Mouse (Mus musculus) CH12.LX (cell line): Measurements from ENCODE around the gene B4galt3. TPM values are rescaled to one million over a fixed set of nuclear protein-coding genes. Genes with fewer than 3 reads are reported as not detected.

Source experiments
- DNase-seq: peaks from one replicate; pipeline ENCODE4 v3.0.0-alpha.2; 2013; ENCODE audit errors: extremely low read depth
- H3K27ac ChIP-seq: 2 replicates; pipeline ENCODE4 v1.5.1; 2012; ENCODE audit warnings: low read depth, mild to moderate bottlenecking, control low read depth, moderate library complexity; ENCODE audit not compliant: insufficient read depth
- H3K27me3 ChIP-seq: replicated peaks from 2 replicates; pipeline ENCODE3; 2012; ENCODE audit warnings: inconsistent platforms
- H3K36me3 ChIP-seq, 2 experiments: replicated peaks in 1 of 2; 2 replicates each; pipeline versions ENCODE3 to v1.6.1; 2012; ENCODE audit warnings: inconsistent platforms in 1 of 2, low read length in 1 of 2, mild to moderate bottlenecking in 1 of 2, mixed read lengths in 1 of 2, moderate library complexity in 1 of 2; ENCODE audit not compliant: control insufficient read depth in 1 of 2, insufficient read depth in 1 of 2
- H3K4me1 ChIP-seq, 2 experiments: 2 replicates each; pipeline ENCODE4 v1.6.1; 2012; ENCODE audit warnings: inconsistent platforms in 1 of 2, moderate library complexity in 1 of 2; ENCODE audit not compliant: insufficient read depth in 2 of 2, control insufficient read depth in 1 of 2
- H3K4me2 ChIP-seq: 2 replicates; pipeline ENCODE4 v1.6.1; 2012; ENCODE audit warnings: low read depth, mild to moderate bottlenecking, control low read depth; ENCODE audit not compliant: poor library complexity, insufficient read depth, severe bottlenecking
- H3K4me3 ChIP-seq, 3 experiments: fragments of 150-350 bp in 1 of 3; sonication (generic) in 1 of 3; replicated peaks in 1 of 3; 2 replicates each; pipeline versions ENCODE3 to v1.5.1; 2011 to 2012; ENCODE audit warnings: low read depth in 2 of 3, low read length in 2 of 3, mild to moderate bottlenecking in 2 of 3, moderate library complexity in 2 of 3, control low read depth in 1 of 3, improper control_type of control experiment in 1 of 3, inconsistent platforms in 1 of 3, mixed read lengths in 1 of 3; ENCODE audit not compliant: poor library complexity in 1 of 3
- H3K79me2 ChIP-seq: replicated peaks from 2 replicates; pipeline ENCODE4 v1.6.1; 2012; ENCODE audit warnings: mild to moderate bottlenecking, moderate library complexity; ENCODE audit not compliant: control insufficient read depth, poor library complexity, insufficient read depth, severe bottlenecking; ENCODE audit errors: extremely low read depth
- H3K9ac ChIP-seq: 2 replicates; pipeline ENCODE4 v1.6.1; 2012; ENCODE audit warnings: low read depth, mild to moderate bottlenecking, control low read depth, moderate library complexity; ENCODE audit not compliant: insufficient read depth
- H3K9me3 ChIP-seq: replicated peaks from 2 replicates; pipeline ENCODE3; 2012; ENCODE audit warnings: low read length, inconsistent platforms, mixed read lengths
- CHD1 ChIP-seq: IDR thresholded peaks from 2 replicates; pipeline ENCODE4 v1.6.1; 2012; ENCODE audit warnings: low read depth, low read length, improper control_type of control experiment, inconsistent platforms
- CTCF ChIP-seq, 2 experiments: IDR thresholded peaks in 1 of 2; conservative IDR thresholded peaks in 1 of 2; 2 replicates each; pipeline ENCODE4 v1.5.1; 2011 to 2012; ENCODE audit warnings: low read depth in 2 of 2, low read length in 2 of 2, improper control_type of control experiment in 1 of 2, inconsistent platforms in 1 of 2, mild to moderate bottlenecking in 1 of 2, moderate library complexity in 1 of 2
- E2F4 ChIP-seq: IDR thresholded peaks from 2 replicates; pipeline ENCODE4 v1.6.1; 2011; ENCODE audit warnings: low read depth, low read length, improper control_type of control experiment; ENCODE audit not compliant: insufficient replicate concordance
- JUN ChIP-seq: IDR thresholded peaks from 2 replicates; pipeline ENCODE4 v1.6.1; 2011; ENCODE audit warnings: low read depth, mild to moderate bottlenecking, low read length, improper control_type of control experiment, moderate library complexity; ENCODE audit not compliant: insufficient read depth
- KAT2A ChIP-seq: IDR thresholded peaks from 2 replicates; pipeline ENCODE4 v1.6.1; 2012; ENCODE audit warnings: low read length, improper control_type of control experiment, inconsistent platforms; ENCODE audit not compliant: insufficient replicate concordance
- MAFK ChIP-seq: IDR thresholded peaks from 2 replicates; pipeline ENCODE4 v1.6.1; 2011; ENCODE audit warnings: low read length, improper control_type of control experiment; ENCODE audit not compliant: insufficient replicate concordance
- MEF2A ChIP-seq: IDR thresholded peaks from 2 replicates; pipeline ENCODE4 v1.6.1; 2014; ENCODE audit warnings: low read depth, mild to moderate bottlenecking, inconsistent platforms, low read length, improper control_type of control experiment, borderline replicate concordance
- MXI1 ChIP-seq: IDR thresholded peaks from 2 replicates; pipeline ENCODE4 v1.6.1; 2011; ENCODE audit warnings: mild to moderate bottlenecking, low read depth, low read length, improper control_type of control experiment
- MYC ChIP-seq: IDR thresholded peaks from 2 replicates; pipeline ENCODE4 v1.6.1; 2011; ENCODE audit warnings: low read depth, mild to moderate bottlenecking, improper control_type of control experiment, low read length
- NRF1 ChIP-seq: IDR thresholded peaks from 2 replicates; pipeline ENCODE4 v1.6.1; 2014; ENCODE audit warnings: low read depth, mild to moderate bottlenecking, inconsistent platforms, low read length, improper control_type of control experiment, moderate library complexity
- POLR2AphosphoS2 ChIP-seq: IDR thresholded peaks from 2 replicates; pipeline ENCODE4 v1.6.1; 2011; ENCODE audit warnings: low read depth, low read length, improper control_type of control experiment
- RCOR1 ChIP-seq: conservative IDR thresholded peaks from 2 replicates; pipeline ENCODE4 v1.6.1; 2012; ENCODE audit warnings: low read depth, mild to moderate bottlenecking, inconsistent platforms, low read length, improper control_type of control experiment
- SIN3A ChIP-seq: IDR thresholded peaks from 2 replicates; pipeline ENCODE4 v1.6.1; 2012; ENCODE audit warnings: low read length, improper control_type of control experiment, inconsistent platforms
- USF1 ChIP-seq: IDR thresholded peaks from 2 replicates; pipeline ENCODE4 v1.6.1; 2014; ENCODE audit warnings: low read depth, mild to moderate bottlenecking, inconsistent platforms, low read length, improper control_type of control experiment
- USF2 ChIP-seq: conservative IDR thresholded peaks from 2 replicates; pipeline ENCODE4 v1.6.1; 2011; ENCODE audit warnings: low read depth, low read length, improper control_type of control experiment
- ZMIZ1 ChIP-seq: IDR thresholded peaks from 2 replicates; pipeline ENCODE4 v1.6.1; 2012; ENCODE audit warnings: low read depth, mild to moderate bottlenecking, inconsistent platforms, low read length, improper control_type of control experiment
- dilution Hi-C: fragments of 300-500 bp; cut with MboI; formaldehyde crosslinking; loops from 2 replicates; pipeline ENCODE4 v1.14.3; 2020; ENCODE audit warnings: low sequenced_read_pairs; ENCODE audit not compliant: extremely low pct_unique_long_range_greater_than_20kb, extremely low pct_ligation_motif_present
- in situ Hi-C: fragments of 300-500 bp; cut with MboI; formaldehyde crosslinking; loops from 3 replicates; pipeline ENCODE4 v1.14.3; 2019; ENCODE audit warnings: low sequenced_read_pairs, low pct_ligation_motif_present, low pct_unique_long_range_greater_than_20kb, mixed read lengths
- polyA plus RNA-seq: library from polyadenylated mRNA; unstranded; fragments of >175 nt; gene quantifications from 2 replicates; pipeline ENCODE4 v1.2.1, GENCODE M21; 2012; ENCODE audit warnings: low read depth; ENCODE audit not compliant: insufficient read length
- total RNA-seq, 2 experiments: library from RNA; depleted of rRNA; stranded (reverse); fragments of 300-350 nt in 1 of 2; fragments of >200 nt in 1 of 2; gene quantifications; 2 replicates each; pipeline ENCODE4 v1.2.3; 2012 to 2014

The B4galt3 gene
- total and polyA plus RNA-seq, 3 experiments, result 19.3 to 27.8 (median 23.1) TPM

GRCm38 (mm10) chr1:171251594-171252324 is 18.4 kb upstream of the B4galt3 start:
- peaks cover 3% of the 10 kb centered on the region for H3K9me3 ChIP-seq
- H3K36me3 ChIP-seq, result no peaks in the 10 kb centered on the region
- no peak overlapping the region for H3K4me3 ChIP-seq
- peaks cover under 1% of the 10 kb centered on the region for H3K79me2 ChIP-seq
- H3K27me3 ChIP-seq, result peaks cover 20% of the 10 kb centered on the region
- H3K4me2 ChIP-seq, result no peak overlapping the region
- no peak for TF ChIP-seq KAT2A
- no peak for TF ChIP-seq SIN3A
- no peak for TF ChIP-seq MYC
- no peak for TF ChIP-seq RCOR1
- no peak for TF ChIP-seq MEF2A
- TF ChIP-seq E2F4, result no peak
- TF ChIP-seq JUN, result no peak
- no peak for TF ChIP-seq ZMIZ1
- TF ChIP-seq NRF1, result no peak
- TF ChIP-seq USF1, result no peak
- TF ChIP-seq POLR2AphosphoS2, result no peak
- TF ChIP-seq MAFK, result no peak
- no peak for TF ChIP-seq MXI1
- no peak for TF ChIP-seq CTCF (conservative IDR thresholded peaks at IDR 0.05 in 1 of 2, IDR thresholded peaks at IDR 0.05 in 1 of 2; ENCODE audit: low read depth in 2 of 2, low read length in 2 of 2)
- no peak for TF ChIP-seq USF2
- no peak overlapping the region for H3K27ac ChIP-seq
- in situ Hi-C loops (loop anchor here (5.0 kb wide), 1 partner anchor 34 kb away; no protein-coding TSS in a partner anchor), dilution Hi-C loops (no loop called here)
- DNase-seq, result no peak
- no peak overlapping the region for H3K9ac ChIP-seq
- peaks cover 17 to 34% of the 10 kb centered on the region in 2 experiments for H3K4me1 ChIP-seq

DNA sequence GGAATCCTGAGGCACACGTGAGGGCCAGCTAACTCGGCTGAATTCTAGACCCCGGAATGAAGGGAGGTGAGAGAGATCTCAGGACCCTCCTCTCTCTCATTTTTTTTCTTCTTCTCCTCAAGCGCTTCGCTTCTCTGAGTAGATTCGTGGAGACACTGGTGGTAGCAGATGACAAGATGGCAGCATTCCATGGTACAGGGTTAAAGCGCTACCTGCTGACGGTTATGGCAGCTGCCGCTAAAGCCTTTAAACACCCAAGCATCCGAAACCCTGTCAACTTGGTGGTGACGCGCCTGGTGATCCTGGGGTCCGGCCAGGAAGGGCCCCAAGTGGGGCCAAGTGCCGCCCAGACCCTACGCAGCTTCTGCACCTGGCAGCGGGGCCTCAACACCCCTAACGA is 17.7 kb upstream of the B4galt3 start:
- peaks cover 20% of the 10 kb centered on the region for H3K27me3 ChIP-seq
- H3K4me3 ChIP-seq, result no peak overlapping the region
- no peak for DNase-seq
- H3K9ac ChIP-seq, result no peak overlapping the region
- TF ChIP-seq CHD1 (no peak), ZMIZ1 (no peak)
- in situ Hi-C loops, result loop anchor here (5.0 kb wide), 1 partner anchor 35 kb away; no protein-coding TSS in a partner anchor
- no peaks in the 10 kb centered on the region for H3K36me3 ChIP-seq
- no peak overlapping the region for H3K4me2 ChIP-seq
- peaks cover 17 to 34% of the 10 kb centered on the region in 2 experiments for H3K4me1 ChIP-seq
- no peaks in the 10 kb centered on the region for H3K79me2 ChIP-seq
- dilution Hi-C loops, result no loop called here
- H3K9me3 ChIP-seq, result peaks cover 3% of the 10 kb centered on the region
- H3K27ac ChIP-seq, result no peak overlapping the region
